ENCODE assay signal across 12 mouse cellular contexts in genomic region chr8:123155177-123155576, GRCm38 (mm10). TPM values are rescaled to one million over a fixed set of nuclear protein-coding genes. Genes with fewer than 3 reads are reported as not detected.
DNase-seq lines count a peak whose midpoint lies in the region; ATAC-seq and TF ChIP-seq lines count a peak whose summit lies in the region.
"Had no signal": no experiment of that assay in that cellular context is flagged by ENCODE, and none has a peak within 500 bp of the region (broad histone marks: within the 10 kb centered on the region; RNA-seq: fewer than 3 reads in every experiment).

No protein-coding gene starts in this region.

- H3K9ac ChIP-seq in stomach, postnatal 0 days (ENCODE audit: low read length), result no peak overlapping the region
- H3K9ac ChIP-seq in forebrain, embryonic 15.5 days (replicated peaks), result no peak overlapping the region
- no peak overlapping the region for H3K9ac ChIP-seq in hindbrain, embryonic 16.5 days (ENCODE audit: low read depth, low read length)
- H3K9ac ChIP-seq: midbrain, embryonic 12.5 days had no signal

- intact Hi-C loops in gastrocnemius, postnatal 14 days (cut with DNase I; ENCODE audit: low total_unique reads), result no loop called here

- TF ChIP-seq EP300 in stomach, postnatal 0 days (optimal IDR thresholded peaks at IDR 0.05), result no peak

- H3K4me3 ChIP-seq in stomach, postnatal 0 days (ENCODE audit: low read depth, low read length), result no peak overlapping the region
- no peak overlapping the region for H3K4me3 ChIP-seq in forebrain, embryonic 15.5 days
- no peak overlapping the region for H3K4me3 ChIP-seq in hindbrain, embryonic 16.5 days (ENCODE audit: low read length)
- H3K4me3 ChIP-seq: midbrain, embryonic 12.5 days had no signal

- no peaks in the 10 kb centered on the region; the same call in 1 of the 2 replicates for H3K4me1 ChIP-seq in stomach, postnatal 0 days (replicated peaks; ENCODE audit: control insufficient read depth, insufficient read depth)
- no peaks in the 10 kb centered on the region for H3K4me1 ChIP-seq in forebrain, embryonic 15.5 days
- no peaks in the 10 kb centered on the region; the same call in 1 of the 2 replicates for H3K4me1 ChIP-seq in hindbrain, embryonic 16.5 days (ENCODE audit: control insufficient read depth, insufficient read depth, low read depth, low read length)

- peak; percentile 13 for DNase-seq in gastrocnemius, postnatal 10 days
- DNase-seq in gastrocnemius, postnatal 14 days, result no peak
- peak; percentile 30 to 33 for DNase-seq in spleen, postnatal 10 days (ENCODE audit: low spot score in 2 of 2)
- no peak for DNase-seq in spleen, adult 18-20 months
- DNase-seq in kidney, postnatal 4 days, result peak; percentile 25 to 48
- DNase-seq in stomach, postnatal 0 days (ENCODE audit: low spot score), result no peak
- DNase-seq: layer of hippocampus, adult 9-11 months; right cerebral cortex, postnatal 14 days had no signal

- H3K9me3 ChIP-seq in stomach, postnatal 0 days (ENCODE audit: control insufficient read depth, low read length), result no peaks in the 10 kb centered on the region
- no peaks in the 10 kb centered on the region for H3K9me3 ChIP-seq in forebrain, embryonic 15.5 days
- H3K9me3 ChIP-seq in hindbrain, embryonic 16.5 days (ENCODE audit: control insufficient read depth, low read length), result no peaks in the 10 kb centered on the region
- H3K9me3 ChIP-seq: midbrain, embryonic 12.5 days had no signal

- peak; percentile 74 for TF ChIP-seq CTCF in stomach, postnatal 0 days (IDR thresholded peaks at IDR 0.05; ENCODE audit: low read depth)

- no peaks in the 10 kb centered on the region for H3K36me3 ChIP-seq in stomach, postnatal 0 days (ENCODE audit: control insufficient read depth, insufficient read depth, low read length)
- H3K36me3 ChIP-seq in forebrain, embryonic 15.5 days, result no peaks in the 10 kb centered on the region
- no peaks in the 10 kb centered on the region for H3K36me3 ChIP-seq in hindbrain, embryonic 16.5 days (ENCODE audit: control insufficient read depth, insufficient read depth, low read length)
- H3K36me3 ChIP-seq: midbrain, embryonic 12.5 days had no signal

- no peak for ATAC-seq in stomach, postnatal 0 days (ENCODE audit: low FRiP score, low TSS enrichment)
- ATAC-seq in forebrain, embryonic 15.5 days (replicated peaks), result no peak
- no peak for ATAC-seq in hindbrain, embryonic 16.5 days

- H3K27ac ChIP-seq in stomach, postnatal 0 days (replicated peaks), result no peak overlapping the region
- H3K27ac ChIP-seq in forebrain, embryonic 15.5 days (replicated peaks), result no peak overlapping the region
- no peak overlapping the region for H3K27ac ChIP-seq in hindbrain, embryonic 16.5 days (ENCODE audit: low read depth, low read length)
- H3K27ac ChIP-seq: midbrain, embryonic 12.5 days had no signal

- no peak overlapping the region for H3K4me2 ChIP-seq in stomach, postnatal 0 days (replicated peaks; ENCODE audit: low read depth)
- H3K4me2 ChIP-seq in forebrain, embryonic 15.5 days (replicated peaks), result no peak overlapping the region
- H3K4me2 ChIP-seq in hindbrain, embryonic 16.5 days (ENCODE audit: low read length), result no peak overlapping the region
- H3K4me2 ChIP-seq: midbrain, embryonic 12.5 days had no signal

- no peaks in the 10 kb centered on the region for H3K27me3 ChIP-seq in stomach, postnatal 0 days (ENCODE audit: control insufficient read depth, insufficient read depth, low read length)
- H3K27me3 ChIP-seq in forebrain, embryonic 15.5 days, result no peaks in the 10 kb centered on the region
- H3K27me3 ChIP-seq in hindbrain, embryonic 16.5 days (replicated peaks; ENCODE audit: control insufficient read depth, insufficient read depth, low read length), result no peaks in the 10 kb centered on the region
- H3K27me3 ChIP-seq: midbrain, embryonic 12.5 days had no signal

- WGBS in stomach, postnatal 0 days, result 75% methylated on average over 5 of the region's 5 CpGs
- 76% methylated on average over 5 of the region's 5 CpGs for WGBS in forebrain, embryonic 15.5 days
- 81% methylated on average over 5 of the region's 5 CpGs for WGBS in hindbrain, embryonic 16.5 days

RNA-seq across cellular contexts. Expression of gene Sult5a1, which starts 2.9 kb away (rescaled TPM):
- total RNA-seq in gastrocnemius, postnatal 10 days (2021), result 1 to 10 TPM; 5.8 to 6.4 TPM
- total RNA-seq in gastrocnemius, postnatal 14 days (2021), result 1 to 10 TPM; 5.7 to 6.9 TPM
- polyA plus RNA-seq in stomach, postnatal 0 days (2015; fragmentation: Nextera tagmentation; extraction: Ambion mirVana), result 7.8 and 9.3 TPM in 2 replicates
- polyA plus RNA-seq in forebrain, embryonic 15.5 days (2015; fragmentation: Nextera tagmentation; extraction: Ambion mirVana), result 0.69 and 1.0 TPM in 2 replicates
- polyA plus RNA-seq in hindbrain, embryonic 16.5 days (2015; fragmentation: Nextera tagmentation; extraction: Ambion mirVana), result 1.8 and 2.5 TPM in 2 replicates
- total RNA-seq: common myeloid progenitor, adult 5-6 weeks had no signal

RNA-seq across cellular contexts. Expression of gene Dpep1, which starts 30.9 kb away (rescaled TPM):
- total RNA-seq in gastrocnemius, postnatal 10 days (2021), result 1 to 10 TPM; 5.1 to 6.6 TPM
- 10 to 100 TPM; 11.8 to 20.9 TPM for total RNA-seq in gastrocnemius, postnatal 14 days (2021)
- 10.0 and 13.6 TPM in 2 replicates for polyA plus RNA-seq in stomach, postnatal 0 days (2015; fragmentation: Nextera tagmentation; extraction: Ambion mirVana)
- 0.11 TPM in 1 of 2 replicates, not detected in the other for polyA plus RNA-seq in forebrain, embryonic 15.5 days (2015; fragmentation: Nextera tagmentation; extraction: Ambion mirVana)
- 0.68 and 0.72 TPM in 2 replicates for polyA plus RNA-seq in hindbrain, embryonic 16.5 days (2015; fragmentation: Nextera tagmentation; extraction: Ambion mirVana)
- total RNA-seq: common myeloid progenitor, adult 5-6 weeks had no signal

RNA-seq across cellular contexts. Expression of gene Cpne7, which starts 38.0 kb away (rescaled TPM):
- under 1 TPM; 0.41 to 0.82 TPM for total RNA-seq in gastrocnemius, postnatal 10 days (2021)
- under 1 TPM; 0.31 to 0.73 TPM for total RNA-seq in gastrocnemius, postnatal 14 days (2021)
- polyA plus RNA-seq in stomach, postnatal 0 days (2015; fragmentation: Nextera tagmentation; extraction: Ambion mirVana), result 1.4 TPM in 2 replicates
- polyA plus RNA-seq in forebrain, embryonic 15.5 days (2015; fragmentation: Nextera tagmentation; extraction: Ambion mirVana), result 2.5 and 3.2 TPM in 2 replicates
- 5.9 and 8.6 TPM in 2 replicates for polyA plus RNA-seq in hindbrain, embryonic 16.5 days (2015; fragmentation: Nextera tagmentation; extraction: Ambion mirVana)

RNA-seq across cellular contexts. Expression of gene Rpl13, which starts 53.0 kb away (rescaled TPM):
- total RNA-seq in gastrocnemius, postnatal 10 days (2021), result 100 to 1,000 TPM; 676 to 736 TPM
- total RNA-seq in gastrocnemius, postnatal 14 days (2021), result 100 to 1,000 TPM; 517 to 627 TPM
- 1,460 and 1,506 TPM in 2 replicates for polyA plus RNA-seq in stomach, postnatal 0 days (2015; fragmentation: Nextera tagmentation; extraction: Ambion mirVana)
- 886 and 899 TPM in 2 replicates for polyA plus RNA-seq in forebrain, embryonic 15.5 days (2015; fragmentation: Nextera tagmentation; extraction: Ambion mirVana)
- polyA plus RNA-seq in hindbrain, embryonic 16.5 days (2015; fragmentation: Nextera tagmentation; extraction: Ambion mirVana), result 588 and 678 TPM in 2 replicates

RNA-seq across cellular contexts. Expression of gene Chmp1a, which starts 57.4 kb away (rescaled TPM):
- 10 to 100 TPM; 41.0 to 48.2 TPM for total RNA-seq in gastrocnemius, postnatal 10 days (2021)
- total RNA-seq in gastrocnemius, postnatal 14 days (2021), result 10 to 100 TPM; 41.6 to 53.3 TPM
- 153 and 157 TPM in 2 replicates for polyA plus RNA-seq in stomach, postnatal 0 days (2015; fragmentation: Nextera tagmentation; extraction: Ambion mirVana)
- 229 and 239 TPM in 2 replicates for polyA plus RNA-seq in forebrain, embryonic 15.5 days (2015; fragmentation: Nextera tagmentation; extraction: Ambion mirVana)
- polyA plus RNA-seq in hindbrain, embryonic 16.5 days (2015; fragmentation: Nextera tagmentation; extraction: Ambion mirVana), result 221 and 224 TPM in 2 replicates

Comparison
In these comparisons a context has a peak if more than half of its experiments do, and no peak if none do; other contexts are left out.
1. DNase-seq: peak in gastrocnemius, postnatal 10 days (single experiment), spleen, postnatal 10 days (2 of 2) and kidney, postnatal 4 days (2 of 2); none in gastrocnemius, postnatal 14 days (single experiment), spleen, adult 18-20 months (0 of 2) and stomach, postnatal 0 days (single experiment).